Mouse (Mus musculus): ENCODE results near the gene Slc32a1. TPM values are rescaled to one million over a fixed set of nuclear protein-coding genes. Genes with fewer than 3 reads are reported as not detected.

Slc32a1 gene
- total RNA-seq (2021), result 10 to 100 TPM; 68.3 to 77.6 TPM

DNA sequence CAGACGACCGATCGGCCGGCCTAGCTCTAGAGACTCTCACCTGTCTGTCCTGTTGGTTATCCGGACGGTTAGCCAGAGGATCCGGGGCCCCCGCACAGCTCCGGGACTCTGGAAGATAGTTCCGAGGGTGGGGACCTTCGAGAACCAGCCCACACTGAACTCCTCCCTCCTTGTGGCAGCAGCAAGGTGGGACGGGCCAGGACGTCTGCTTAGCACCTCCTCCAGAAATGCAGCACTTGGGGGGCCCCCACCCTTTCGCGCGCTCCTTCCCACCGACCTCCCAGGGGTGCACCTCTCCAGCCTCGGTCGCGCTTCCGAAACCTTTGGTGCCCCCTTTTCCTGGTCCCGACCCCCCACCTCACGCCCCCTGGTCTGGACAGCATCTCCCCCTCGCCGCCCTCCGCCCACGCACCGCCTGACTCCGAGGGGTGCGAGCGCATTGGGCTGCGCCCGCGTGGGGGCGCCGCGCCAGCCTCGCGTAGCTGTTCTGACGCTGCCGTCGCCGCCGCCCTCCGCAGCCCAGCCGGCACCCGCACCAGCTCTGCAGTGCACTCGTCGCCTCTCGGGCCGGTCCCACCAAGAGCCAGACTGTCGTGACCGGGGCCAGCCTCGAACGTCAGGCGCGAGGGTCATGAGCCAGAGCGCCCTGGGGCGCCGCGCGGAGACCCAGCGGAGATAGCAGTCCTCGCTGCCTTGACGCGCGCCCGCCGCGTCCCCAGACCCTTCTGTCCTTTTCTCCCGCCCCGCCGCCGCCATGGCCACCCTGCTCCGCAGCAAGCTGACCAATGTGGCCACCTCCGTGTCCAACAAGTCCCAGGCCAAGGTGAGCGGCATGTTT is at the start of gene Slc32a1:
Slc32a1 (plus strand) TSS at position 280 of the 838 bp plus-strand sequence.
- DNase-seq (ENCODE audit: extremely low spot score in 1 of 2, low spot score in 1 of 2), result no peak

DNA sequence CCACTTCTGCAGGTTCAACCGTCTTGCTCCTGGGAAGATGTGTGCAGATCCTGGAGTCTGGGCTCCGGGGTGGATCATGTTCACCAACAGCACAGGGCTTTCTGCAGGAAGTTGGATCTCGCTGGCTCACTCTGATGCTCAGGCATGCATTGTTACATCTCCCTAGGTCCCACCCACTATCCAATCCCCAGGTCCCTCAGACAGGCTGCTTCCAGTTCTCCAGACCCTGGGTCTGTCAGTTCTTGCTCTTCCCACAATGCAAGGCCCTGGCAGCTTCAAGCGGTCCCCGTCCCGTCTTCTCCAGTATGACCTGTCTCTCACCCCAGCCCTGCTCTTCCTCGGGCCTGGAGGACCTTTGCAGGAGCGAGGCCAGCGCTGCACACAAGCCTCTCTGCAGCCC is 49.8 kb upstream of the Slc32a1 start:
- no peak for DNase-seq (ENCODE audit: extremely low spot score in 1 of 2, low spot score in 1 of 2)

DNA sequence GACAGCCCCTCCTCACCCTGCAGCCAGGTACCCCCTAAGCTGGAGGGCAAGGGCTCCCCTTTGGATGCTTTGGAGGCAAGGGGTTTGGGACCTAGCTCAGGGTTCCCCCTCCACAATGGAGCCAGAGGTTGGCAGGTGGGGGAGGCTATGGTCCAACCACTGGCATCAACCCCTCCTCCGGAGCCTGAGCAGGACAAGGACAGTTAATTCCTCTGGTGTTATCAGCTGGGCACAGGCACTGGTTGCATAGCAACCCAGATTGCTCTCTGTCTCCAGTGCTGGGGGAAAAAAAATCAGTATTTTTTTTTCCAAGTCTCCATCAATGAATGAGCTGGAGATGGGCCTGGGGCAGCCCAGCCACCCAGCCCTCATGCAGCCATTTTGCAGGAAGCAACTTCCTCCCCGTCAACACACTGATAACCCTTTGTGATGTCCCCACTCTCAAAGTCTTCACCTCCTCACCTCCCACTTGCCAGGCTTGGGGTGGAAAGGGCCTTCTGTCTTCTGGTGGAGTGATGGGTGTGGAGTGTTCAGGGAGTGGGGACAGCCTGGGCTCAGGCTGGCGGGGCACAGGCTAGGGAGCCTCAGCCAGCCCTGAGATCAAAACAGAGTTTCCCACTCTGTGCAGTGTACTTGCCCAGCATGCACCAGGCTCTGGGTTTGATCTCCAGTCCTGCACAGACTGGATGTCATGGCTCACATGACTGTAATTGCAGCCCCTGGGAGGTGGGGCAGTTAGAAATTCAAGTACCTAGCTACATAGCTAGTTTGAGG is 49.0 kb upstream of the Slc32a1 start:
- no peak for DNase-seq (ENCODE audit: extremely low spot score in 1 of 2, low spot score in 1 of 2)

DNA sequence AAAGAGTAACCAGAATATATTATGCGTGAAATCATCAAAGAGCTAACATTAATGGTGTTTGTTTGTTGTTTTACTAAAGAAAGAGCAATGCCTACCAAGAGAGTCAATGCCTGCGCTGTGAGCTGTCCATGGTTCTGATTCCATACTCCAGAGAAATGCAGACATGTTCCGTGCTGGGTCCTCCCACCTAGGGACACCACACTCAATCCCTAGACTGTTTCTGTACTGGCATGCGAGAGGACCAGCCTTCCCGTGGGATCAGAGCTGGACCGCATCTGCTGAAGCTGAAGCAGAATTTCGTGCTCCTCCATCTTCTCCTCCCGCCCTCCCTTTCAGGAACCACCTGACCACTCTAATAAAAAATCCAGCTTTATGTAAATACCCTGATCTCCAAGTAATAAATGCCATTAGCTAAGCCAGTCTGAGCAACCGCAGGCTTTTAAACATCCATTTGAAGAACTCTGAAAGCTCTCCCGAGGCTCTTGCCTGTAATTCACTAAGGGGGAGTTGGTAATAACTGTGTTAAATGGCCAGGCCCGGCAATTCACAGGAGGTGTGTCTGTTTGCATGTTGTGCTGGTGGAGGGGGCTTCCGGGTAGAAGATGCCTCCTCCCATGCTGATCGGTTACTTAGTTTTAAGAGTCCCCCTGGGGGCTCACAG is 40.0 kb upstream of the Slc32a1 start:
- DNase-seq (ENCODE audit: extremely low spot score in 1 of 2, low spot score in 1 of 2), result no peak

DNA sequence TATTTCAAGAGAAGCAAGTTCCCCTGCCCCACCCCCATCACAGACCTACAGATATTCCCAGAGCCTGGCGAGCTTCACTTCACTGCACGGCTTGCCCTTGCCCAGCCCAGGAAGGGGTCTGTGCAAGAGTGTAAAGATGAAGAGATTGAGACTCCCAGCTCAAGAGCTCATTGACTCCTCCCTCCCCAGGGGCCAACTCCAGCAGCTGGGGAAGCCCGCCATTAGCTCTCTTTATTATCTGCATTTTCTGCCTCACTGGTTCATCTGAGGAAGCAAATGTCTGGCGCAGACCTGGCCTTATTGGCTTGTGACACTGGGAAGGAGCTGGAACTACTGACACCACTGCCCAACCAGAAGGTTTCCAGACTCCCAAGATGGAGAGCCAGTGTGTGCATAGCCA is 30.6 kb upstream of the Slc32a1 start:
- DNase-seq (ENCODE audit: extremely low spot score in 1 of 2, low spot score in 1 of 2), result no peak

DNA sequence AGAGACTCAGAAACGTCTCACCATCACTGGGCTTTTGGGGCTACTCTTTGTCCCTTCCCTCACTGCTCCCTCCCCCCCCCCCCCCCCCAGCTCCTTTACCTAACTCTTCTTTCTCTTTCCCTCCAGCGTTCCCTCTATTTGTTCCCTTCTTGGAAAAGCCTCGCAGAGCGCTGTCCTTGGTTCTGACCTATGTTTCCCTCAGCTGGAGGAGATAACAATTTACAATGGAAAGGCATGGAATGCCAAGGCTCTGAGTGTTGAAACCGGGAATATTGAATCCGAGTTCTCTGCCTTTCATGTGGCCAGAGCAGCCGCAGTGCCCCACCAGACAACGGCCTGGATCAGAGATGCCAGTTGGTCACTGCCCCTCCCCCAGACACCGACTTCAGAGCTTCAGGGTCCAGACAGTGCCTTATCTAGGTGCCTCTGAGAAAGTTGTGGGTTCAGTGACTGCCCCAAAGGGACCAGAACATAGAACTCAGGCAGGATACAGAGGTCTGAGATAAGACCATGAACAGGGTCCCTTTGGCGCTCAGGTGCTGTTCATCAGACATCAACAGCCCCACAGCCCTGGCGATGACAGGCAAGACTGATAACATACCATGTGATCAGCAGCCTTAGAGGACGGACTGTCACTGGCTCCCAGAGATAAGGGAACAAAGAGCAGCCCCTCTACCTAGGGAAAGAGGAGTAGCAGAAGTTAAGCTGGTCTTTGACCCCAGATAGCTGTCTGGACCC is 25.8 kb upstream of the Slc32a1 start:
- no peak for DNase-seq (ENCODE audit: extremely low spot score in 1 of 2, low spot score in 1 of 2)

DNA sequence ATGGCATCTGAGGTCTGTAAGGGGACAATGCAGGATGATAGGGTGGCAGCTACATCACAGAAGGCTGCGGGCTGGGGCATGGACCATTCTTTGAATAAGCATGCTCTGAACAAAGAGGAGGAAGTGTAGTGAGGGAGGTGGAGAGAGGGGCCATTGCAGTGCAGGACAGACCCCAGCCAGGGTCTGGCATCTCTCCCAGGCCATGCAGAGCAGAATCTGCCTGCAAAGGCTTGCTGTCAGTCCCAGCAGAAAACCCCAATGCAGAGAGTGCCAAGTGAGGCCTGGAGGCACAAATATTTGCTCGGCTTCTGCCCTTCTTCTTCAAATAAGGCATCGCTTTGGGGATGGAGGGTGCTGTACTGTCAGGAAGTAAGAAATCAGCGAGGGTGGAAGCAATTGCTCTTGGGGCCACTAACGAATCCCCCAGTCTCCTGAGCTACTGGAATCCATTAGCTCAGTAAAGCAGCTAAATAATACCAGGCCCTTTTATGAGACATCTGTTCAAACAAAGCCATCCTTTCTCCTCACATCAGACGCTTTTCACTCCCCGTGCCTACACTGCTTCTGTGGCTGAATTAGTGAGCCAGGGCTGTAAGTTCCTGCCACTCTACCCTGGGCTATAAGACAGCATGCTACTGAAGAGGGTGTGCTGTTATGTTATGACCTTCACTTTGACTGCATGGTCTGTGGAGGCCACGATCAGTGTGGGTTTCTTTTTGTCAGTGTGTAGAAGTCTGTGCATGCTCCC is 21.9 kb upstream of the Slc32a1 start:
- no peak for DNase-seq (ENCODE audit: extremely low spot score in 1 of 2, low spot score in 1 of 2)

DNA sequence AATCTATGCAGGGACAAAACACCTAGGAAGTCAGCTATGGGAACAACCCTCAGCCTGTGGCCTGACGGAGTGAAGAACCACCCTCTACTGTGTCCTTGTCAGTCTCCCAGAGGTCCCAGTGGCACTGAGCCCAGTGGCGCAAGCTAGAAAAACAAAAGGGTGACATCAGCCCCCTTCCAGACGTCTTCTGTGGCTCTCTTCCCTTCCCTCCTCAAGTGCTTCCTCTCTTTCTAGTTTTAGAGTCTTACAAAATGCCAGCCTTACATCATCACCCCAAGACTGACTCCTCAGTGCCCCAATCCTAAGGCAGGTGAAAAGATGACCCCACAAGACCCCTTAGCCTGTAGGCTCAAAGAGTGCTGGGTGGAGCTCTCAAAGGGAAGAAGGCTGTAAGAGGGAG is 20.1 kb upstream of the Slc32a1 start:
- DNase-seq (ENCODE audit: extremely low spot score in 1 of 2, low spot score in 1 of 2), result no peak

DNA sequence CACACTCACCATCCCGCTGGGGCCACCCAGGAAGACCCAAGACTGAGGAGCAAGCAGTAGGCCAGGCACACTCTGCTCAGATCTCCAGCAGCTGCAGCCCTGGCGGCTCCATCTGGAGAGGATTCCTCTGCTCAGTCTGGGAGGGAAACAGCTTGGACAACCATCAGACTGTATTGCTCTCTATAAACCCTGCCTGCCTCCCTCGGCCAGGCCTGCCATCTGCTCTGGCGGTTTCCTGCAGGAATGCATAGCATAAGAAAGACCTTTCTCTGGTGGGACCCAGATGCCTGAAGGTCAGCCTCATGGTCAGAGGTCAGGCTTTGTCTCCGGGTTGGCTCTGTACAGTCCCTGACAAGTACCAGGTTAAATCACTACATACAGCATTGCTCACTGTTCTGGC is 19.3 kb upstream of the Slc32a1 start:
- DNase-seq (ENCODE audit: extremely low spot score in 1 of 2, low spot score in 1 of 2), result no peak

DNA sequence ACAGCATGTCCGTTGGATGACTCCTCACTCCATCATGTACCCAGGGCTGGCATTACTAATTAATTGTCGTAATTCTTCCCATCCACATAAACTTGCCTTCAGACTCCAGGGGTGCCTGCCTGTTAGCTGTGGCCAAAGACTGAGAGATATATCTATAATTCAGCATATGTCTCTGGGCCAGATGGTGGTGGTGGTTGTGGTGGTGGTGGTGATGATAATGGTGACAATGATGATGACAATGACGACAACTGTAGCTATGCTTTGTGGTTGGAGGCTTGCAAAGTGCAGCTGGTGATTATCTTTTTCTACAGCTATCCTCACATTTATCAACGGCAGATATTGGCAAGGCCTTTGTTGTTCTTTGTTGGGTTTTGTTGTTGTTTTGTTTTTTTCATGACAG is 17.2 kb upstream of the Slc32a1 start:
- no peak for DNase-seq (ENCODE audit: extremely low spot score in 1 of 2, low spot score in 1 of 2)

DNA sequence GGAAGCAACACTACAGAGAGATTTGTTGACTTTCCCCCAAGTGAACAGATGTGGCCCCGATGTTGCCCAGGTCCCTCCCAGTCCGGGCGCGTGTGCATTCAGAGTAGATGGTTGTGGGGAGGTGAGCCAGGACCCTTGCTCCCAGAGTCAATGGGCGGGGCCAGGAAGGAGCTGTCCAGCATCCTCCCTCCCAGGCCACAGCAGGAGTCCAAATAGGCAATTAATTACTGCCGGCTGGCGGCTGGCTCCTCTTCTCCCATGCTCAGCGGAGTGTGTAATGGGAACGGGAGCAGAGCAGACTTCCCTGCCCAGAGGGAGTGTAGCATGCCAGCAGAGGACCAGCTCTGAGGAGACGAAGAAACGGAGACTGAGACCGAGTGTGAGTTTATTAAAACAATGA is 15.5 kb upstream of the Slc32a1 start:
- DNase-seq (ENCODE audit: extremely low spot score in 1 of 2, low spot score in 1 of 2), result no peak

DNA sequence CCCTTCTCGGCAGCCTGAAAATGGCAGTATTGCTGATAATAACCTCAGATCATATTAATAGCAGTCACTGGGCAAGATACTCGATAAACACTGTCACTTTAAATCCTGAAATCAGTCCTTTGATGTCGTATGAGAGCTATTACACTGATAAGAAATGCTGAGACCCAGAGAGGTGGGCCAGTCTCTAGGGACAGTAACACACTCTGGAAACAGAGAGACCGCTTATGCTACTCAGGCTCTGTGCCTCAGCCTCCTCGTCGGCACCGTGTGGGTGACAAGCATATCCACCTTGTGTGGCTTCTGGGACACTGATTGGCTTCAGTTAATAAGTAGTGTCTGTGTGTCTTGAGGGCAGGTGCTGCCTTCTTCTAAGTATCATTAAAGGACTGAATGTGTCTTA is 15.0 kb upstream of the Slc32a1 start:
- DNase-seq (ENCODE audit: extremely low spot score in 1 of 2, low spot score in 1 of 2), result no peak

DNA sequence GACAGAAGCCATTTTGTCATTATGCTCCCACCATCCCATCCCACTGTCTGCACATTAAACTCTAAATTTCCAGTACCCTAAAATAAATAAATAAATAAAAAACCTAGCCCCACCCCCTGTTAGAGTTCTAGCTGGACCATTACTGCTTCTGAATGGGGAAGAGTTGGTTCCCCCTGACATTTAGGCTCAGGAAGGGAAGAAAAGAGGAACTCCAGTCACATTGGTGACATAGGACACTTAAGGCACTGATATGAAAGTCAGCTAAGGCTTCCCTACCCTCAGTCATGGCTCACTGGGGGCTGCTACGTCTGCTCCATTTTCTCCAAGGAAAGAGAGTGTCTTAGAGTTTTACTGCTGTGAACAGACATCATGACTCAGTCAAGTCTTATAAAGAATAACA is 13.8 kb upstream of the Slc32a1 start:
- DNase-seq (ENCODE audit: extremely low spot score in 1 of 2, low spot score in 1 of 2), result no peak

DNA sequence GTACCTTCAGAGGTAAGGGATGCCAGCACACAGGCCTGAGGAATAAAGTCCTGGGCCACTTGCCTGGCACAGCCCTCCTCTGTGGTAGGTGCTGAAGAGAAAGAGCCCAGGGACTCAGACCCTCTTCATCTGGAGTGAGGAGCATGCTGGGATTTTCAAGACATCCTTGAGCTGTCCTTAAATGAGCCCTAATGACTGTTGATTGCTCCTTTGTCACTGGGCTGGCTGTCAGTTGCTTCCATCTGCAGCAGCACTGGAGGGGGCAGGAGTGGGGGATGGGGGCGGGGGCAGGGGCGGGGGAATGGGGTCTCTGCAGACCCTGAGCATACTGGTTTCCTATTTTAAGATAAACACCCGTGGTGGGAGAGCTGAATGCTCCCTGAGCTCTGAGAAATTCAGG is 10.1 kb upstream of the Slc32a1 start:
- no peak for DNase-seq (ENCODE audit: extremely low spot score in 1 of 2, low spot score in 1 of 2)

DNA sequence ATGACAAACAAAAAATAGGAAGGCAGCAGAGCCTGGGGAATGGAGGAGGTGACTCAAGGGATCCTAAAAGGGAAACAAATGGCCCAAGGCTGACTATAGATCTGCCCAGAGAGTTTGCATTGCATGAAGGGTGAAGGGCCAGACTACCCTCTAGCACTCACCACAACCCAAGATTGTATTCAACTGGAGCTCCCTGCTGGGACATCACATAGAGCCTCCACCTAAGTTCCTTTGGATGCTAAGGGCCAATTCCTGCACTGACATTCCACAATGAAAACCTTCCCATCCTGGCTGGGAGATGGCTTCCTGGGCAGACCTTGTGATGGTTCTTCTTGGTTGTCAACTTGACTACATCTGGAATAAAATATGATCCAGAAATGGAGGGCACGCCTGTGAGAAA is 9.2 kb upstream of the Slc32a1 start:
- DNase-seq (ENCODE audit: extremely low spot score in 1 of 2, low spot score in 1 of 2), result no peak

DNA sequence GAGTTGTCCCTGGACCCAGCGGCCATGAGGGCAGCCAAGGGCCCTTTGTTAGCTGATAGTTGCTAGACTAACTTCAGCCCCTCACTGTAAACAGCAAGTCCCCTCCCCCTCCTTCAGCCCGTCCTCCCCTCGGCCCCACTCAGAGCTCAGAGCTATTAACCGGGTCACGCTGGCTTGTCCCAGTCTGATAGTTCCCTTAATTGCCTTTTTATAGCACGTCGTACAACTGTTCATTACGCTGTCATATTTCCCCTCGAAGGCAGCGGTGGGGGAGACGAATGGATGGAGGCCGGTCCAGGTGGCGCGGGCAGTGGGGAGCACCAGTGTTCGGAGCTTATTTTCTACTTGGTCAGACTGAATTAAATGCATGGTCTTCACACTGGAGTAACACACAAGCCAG is 7.9 kb upstream of the Slc32a1 start:
- no peak for DNase-seq (ENCODE audit: extremely low spot score in 1 of 2, low spot score in 1 of 2)

DNA sequence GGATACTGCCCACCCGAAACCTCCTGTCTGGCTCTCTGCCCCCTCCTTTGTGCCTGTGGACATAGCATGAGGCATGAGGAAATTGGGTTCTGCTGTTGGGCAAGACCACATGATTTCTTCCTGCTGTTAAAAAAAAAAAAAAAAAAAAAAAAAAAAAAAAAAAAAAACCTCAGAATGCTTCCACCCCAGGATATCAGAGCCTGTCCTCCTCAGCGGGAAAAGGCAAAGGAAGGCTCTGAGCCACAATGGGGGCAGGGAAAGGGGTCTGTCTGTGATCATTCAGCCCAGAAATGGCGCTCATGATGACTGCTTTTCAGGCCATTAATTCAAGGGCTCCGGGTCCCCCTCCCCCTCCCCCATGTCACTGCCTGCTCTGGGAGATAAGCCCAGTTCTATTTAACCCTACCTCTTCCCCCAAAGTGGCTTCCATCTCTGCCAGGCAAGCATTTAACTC is 4.0 kb upstream of the Slc32a1 start:
- DNase-seq (ENCODE audit: extremely low spot score in 1 of 2, low spot score in 1 of 2), result no peak

DNA sequence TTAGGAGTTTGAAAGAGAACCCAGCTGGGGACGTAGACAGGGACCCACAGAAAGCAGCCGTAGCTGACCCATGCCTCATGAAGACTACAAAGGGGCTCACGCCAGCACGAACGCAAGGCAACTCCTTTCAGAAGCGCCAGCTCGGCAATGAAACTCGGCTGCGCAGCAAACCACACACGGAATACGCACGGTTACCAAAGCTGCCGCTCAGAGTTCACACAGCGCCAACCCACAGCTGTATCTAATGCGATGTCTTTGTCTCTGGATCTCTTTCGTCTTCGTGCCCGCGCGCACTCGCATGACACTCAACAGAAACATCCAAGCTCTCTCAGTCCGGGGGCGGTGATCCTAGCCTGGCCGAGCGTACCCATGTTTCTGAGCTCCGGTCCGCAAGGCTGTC is 886 bp upstream of the Slc32a1 start:
- DNase-seq (ENCODE audit: extremely low spot score in 1 of 2, low spot score in 1 of 2), result no peak

DNA sequence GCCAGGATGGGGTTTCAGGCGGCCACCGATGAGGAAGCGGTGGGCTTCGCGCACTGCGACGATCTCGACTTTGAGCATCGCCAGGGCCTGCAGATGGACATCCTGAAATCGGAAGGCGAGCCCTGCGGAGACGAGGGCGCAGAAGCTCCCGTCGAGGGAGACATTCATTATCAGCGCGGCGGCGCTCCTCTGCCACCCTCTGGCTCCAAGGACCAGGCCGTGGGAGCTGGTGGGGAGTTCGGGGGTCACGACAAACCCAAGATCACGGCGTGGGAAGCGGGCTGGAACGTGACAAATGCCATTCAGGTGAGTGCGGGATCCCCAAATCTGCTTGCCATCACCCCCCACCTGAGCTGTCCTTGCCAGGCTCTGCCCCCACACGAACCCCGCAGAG is 756 bp downstream of the Slc32a1 start:
- DNase-seq (ENCODE audit: extremely low spot score in 1 of 2, low spot score in 1 of 2), result no peak
